Mouse (Mus musculus): ENCODE data around the gene S100a5. TPM values are rescaled to one million over a fixed set of nuclear protein-coding genes. Genes with fewer than 3 reads are reported as not detected.

S100a5 gene
- polyA plus RNA-seq, 1 experiment from 2014 or later: not detected

DNA sequence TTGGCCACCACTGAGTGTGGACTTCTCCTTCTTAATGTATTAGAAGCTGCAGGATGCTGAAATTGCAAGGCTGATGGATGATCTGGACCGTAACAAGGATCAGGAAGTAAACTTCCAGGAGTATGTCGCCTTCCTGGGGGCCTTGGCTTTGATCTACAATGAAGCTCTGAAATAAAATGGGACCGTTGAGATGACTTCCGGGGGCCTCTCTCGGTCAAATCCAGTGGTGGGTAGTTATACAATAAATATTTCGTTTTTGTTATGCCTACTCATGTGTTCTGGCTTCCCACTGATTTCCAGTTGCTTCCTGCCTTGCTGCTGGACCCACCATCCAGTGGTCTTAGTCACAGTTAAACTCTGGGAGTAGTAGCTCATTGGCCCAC lies 5.8 kb downstream of the S100a5 start:
- 79% methylated on average over 6 of the region's 6 CpGs for WGBS
- H3K9ac ChIP-seq: no peak overlapping the region
- H3K4me3 ChIP-seq (replicated peaks): peak overlapping the region; percentile 41; the same call in 1 of the 2 replicates

DNA sequence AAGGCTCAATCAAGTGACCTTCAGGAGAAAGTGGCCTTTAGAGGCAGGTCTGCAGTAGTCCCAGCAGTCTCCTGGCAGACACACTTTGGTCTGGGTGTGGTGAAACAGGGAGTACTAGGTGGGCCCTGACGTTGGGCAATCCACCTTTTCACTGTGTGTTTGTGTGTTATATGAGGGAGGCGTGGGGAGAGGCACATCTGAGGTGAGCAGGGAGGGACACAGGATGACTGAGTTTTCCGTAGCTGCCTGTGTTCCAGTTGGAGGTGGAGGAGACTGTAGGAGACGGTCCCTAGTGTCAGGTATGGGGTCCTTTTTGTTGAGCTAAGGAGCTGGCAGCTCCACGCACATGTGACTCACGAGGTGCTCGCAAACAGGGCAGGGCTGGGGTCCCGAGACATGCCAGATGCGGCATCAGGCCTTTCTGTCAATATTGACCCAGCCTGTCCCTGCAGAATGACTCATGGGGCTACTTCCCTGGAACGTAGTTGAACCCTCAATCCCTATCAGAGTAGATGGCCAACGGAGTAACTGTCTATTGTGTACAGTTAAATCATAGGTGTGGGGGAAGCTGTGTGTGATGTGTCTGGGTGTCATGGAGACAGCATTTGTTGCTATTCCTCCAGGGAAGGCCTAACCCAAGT lies 6.4 kb downstream of the S100a5 start:
- 79% methylated on average over 11 of the region's 11 CpGs for WGBS

More for the DNA sequence above, 5.8 kb downstream of the S100a5 start:
- Histone ChIP-seq H3K27ac (no peak overlapping the region), H3K4me2 (peak overlapping the region; percentile 70), H3K9me3 (replicated peaks) (no peaks in the 10 kb centered on the region), H3K36me3 (no peaks in the 10 kb centered on the region), H3K27me3 (no peaks in the 10 kb centered on the region), H3K4me1 (peaks cover 40% of the 10 kb centered on the region)
- ATAC-seq (replicated peaks; ENCODE audit: low FRiP score): no peak

GRCm38 (mm10) chr3:90615415-90615814 lies 7.1 kb downstream of the S100a5 start:
- no peak overlapping the region for H3K4me3 ChIP-seq (replicated peaks)
- H3K4me2 ChIP-seq: peak overlapping the region; percentile 20; the same call in 1 of the 2 replicates
- ATAC-seq (replicated peaks; ENCODE audit: low FRiP score): peak; percentile 65
- no peak overlapping the region for H3K9ac ChIP-seq
- no peaks in the 10 kb centered on the region for H3K36me3 ChIP-seq
- H3K27ac ChIP-seq: no peak overlapping the region
- peaks cover 40% of the 10 kb centered on the region for H3K4me1 ChIP-seq
- no peaks in the 10 kb centered on the region for H3K27me3 ChIP-seq
- WGBS: 9% methylated on average over 7 of the region's 7 CpGs
- H3K9me3 ChIP-seq (replicated peaks): no peaks in the 10 kb centered on the region

More for the DNA sequence above, 6.4 kb downstream of the S100a5 start:
- Histone ChIP-seq H3K4me1 (peaks cover 40% of the 10 kb centered on the region), H3K9me3 (replicated peaks) (no peaks in the 10 kb centered on the region), H3K4me2 (peak overlapping the region; percentile 20), H3K4me3 (replicated peaks) (no peak overlapping the region), H3K36me3 (no peaks in the 10 kb centered on the region), H3K9ac (no peak overlapping the region), H3K27ac (no peak overlapping the region), H3K27me3 (no peaks in the 10 kb centered on the region)
- ATAC-seq (replicated peaks; ENCODE audit: low FRiP score): no peak

DNA sequence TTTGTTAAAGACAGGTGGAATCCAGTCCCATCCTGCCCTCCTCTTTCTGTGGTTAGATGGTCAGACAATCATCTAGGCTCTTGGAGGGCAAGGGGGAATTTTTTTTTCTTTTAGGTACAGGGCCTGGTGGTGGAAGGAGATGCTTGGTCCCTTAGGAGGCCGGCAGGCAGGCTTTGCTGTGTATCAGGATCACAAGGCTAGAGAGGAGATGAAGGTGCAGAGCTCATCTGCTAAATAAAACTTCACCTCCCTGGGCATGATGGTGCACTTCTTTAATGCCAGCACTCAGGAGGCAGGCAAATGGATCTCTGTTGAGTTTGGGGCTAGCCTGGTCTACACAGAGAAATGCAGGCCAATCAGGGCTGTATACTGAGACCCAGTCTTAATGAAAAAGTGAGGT lies 7.6 kb downstream of the S100a5 start:
- 73% methylated on average over 1 of the region's 1 CpGs for WGBS
- no peak overlapping the region for H3K4me3 ChIP-seq (replicated peaks)
- ATAC-seq (replicated peaks; ENCODE audit: low FRiP score): no peak
- H3K27me3 ChIP-seq: no peaks in the 10 kb centered on the region
- 0 out of 2 replicates have a peak overlapping the region, but pooled peaks have one; percentile 20 for H3K4me2 ChIP-seq
- no peak overlapping the region for H3K27ac ChIP-seq
- no peak overlapping the region for H3K9ac ChIP-seq
- no peaks in the 10 kb centered on the region for H3K36me3 ChIP-seq
- H3K4me1 ChIP-seq: peaks cover 40% of the 10 kb centered on the region
- no peaks in the 10 kb centered on the region for H3K9me3 ChIP-seq (replicated peaks)

- Histone ChIP-seq H3K27ac (no peak overlapping the region), H3K9me3 (replicated peaks) (no peaks in the 10 kb centered on the region)
- WGBS: 6% methylated on average over 1 of the region's 1 CpGs
Measured at GRCm38 (mm10) chr3:90617586-90617985, 9.3 kb downstream of the S100a5 start.

GRCm38 (mm10) chr3:90621552-90621951 lies 13.2 kb downstream of the S100a5 start:
- WGBS: 53% methylated on average over 7 of the region's 7 CpGs
- no peak overlapping the region for H3K4me2 ChIP-seq
- no peak for ATAC-seq (replicated peaks; ENCODE audit: low FRiP score)

More at GRCm38 (mm10) chr3:90617586-90617985, 9.3 kb downstream of the S100a5 start:
- no peak overlapping the region for H3K9ac ChIP-seq
- peaks cover 30% of the 10 kb centered on the region for H3K4me1 ChIP-seq
- H3K36me3 ChIP-seq: no peaks in the 10 kb centered on the region
- no peak overlapping the region for H3K4me2 ChIP-seq
- H3K4me3 ChIP-seq (replicated peaks): no peak overlapping the region
- no peak for ATAC-seq (replicated peaks; ENCODE audit: low FRiP score)
- H3K27me3 ChIP-seq: no peaks in the 10 kb centered on the region

DNA sequence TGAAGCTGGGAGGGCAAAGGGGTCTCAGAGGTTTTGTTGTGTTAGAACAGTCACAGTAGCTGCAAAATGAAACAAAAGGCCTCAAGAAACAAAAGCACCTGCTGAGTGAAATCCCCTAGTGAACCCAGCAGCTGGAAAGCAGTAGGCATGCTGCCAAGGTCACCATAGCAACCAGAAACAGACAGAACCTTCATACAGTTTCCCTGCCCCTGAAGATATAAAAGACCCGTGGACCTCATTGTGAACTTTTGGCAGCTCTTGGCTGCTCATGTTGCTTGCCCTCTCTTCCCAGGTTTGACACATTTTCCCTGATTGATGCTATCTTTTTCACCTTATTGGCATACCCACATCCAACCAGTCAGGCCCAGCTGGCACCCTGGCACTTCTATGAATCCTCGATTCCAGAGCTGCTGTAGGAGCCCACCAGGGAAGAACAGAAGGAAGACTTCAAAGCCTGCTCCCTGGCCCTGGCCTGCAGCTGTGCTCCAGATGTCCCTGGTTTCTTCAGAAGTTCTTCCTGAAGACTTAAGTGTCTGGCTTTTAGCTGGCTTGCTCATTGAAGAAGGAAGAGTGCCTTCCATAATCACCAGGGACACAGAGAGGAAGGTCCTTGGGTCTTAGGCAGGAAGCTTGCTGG lies 15.2 kb downstream of the S100a5 start:
- Histone ChIP-seq H3K36me3 (no peaks in the 10 kb centered on the region), H3K4me1 (peaks cover 19% of the 10 kb centered on the region), H3K27ac (peak overlapping the region; percentile 3; the same call in 1 of the 2 replicates), H3K27me3 (no peaks in the 10 kb centered on the region), H3K9me3 (replicated peaks) (no peaks in the 10 kb centered on the region), H3K4me3 (replicated peaks) (no peak overlapping the region), H3K4me2 (no peak overlapping the region), H3K9ac (no peak overlapping the region)
- WGBS: 15% methylated on average over 2 of the region's 2 CpGs
- no peak for ATAC-seq (replicated peaks; ENCODE audit: low FRiP score)

More at GRCm38 (mm10) chr3:90621552-90621951, 13.2 kb downstream of the S100a5 start:
- Histone ChIP-seq H3K27me3 (no peaks in the 10 kb centered on the region), H3K27ac (no peak overlapping the region), H3K9me3 (replicated peaks) (no peaks in the 10 kb centered on the region), H3K4me3 (replicated peaks) (no peak overlapping the region), H3K36me3 (no peaks in the 10 kb centered on the region), H3K9ac (no peak overlapping the region), H3K4me1 (peaks cover 19% of the 10 kb centered on the region)

- Histone ChIP-seq H3K27me3 (no peaks in the 10 kb centered on the region), H3K9ac (no peak overlapping the region), H3K4me1 (peaks cover 19% of the 10 kb centered on the region), H3K4me2 (no peak overlapping the region), H3K9me3 (replicated peaks) (no peaks in the 10 kb centered on the region), H3K4me3 (replicated peaks) (no peak overlapping the region), H3K27ac (no peak overlapping the region), H3K36me3 (no peaks in the 10 kb centered on the region)
- peak; percentile 54; the same call in 1 of the 2 replicates for ATAC-seq (replicated peaks; ENCODE audit: low FRiP score)
- 59% methylated on average over 5 of the region's 5 CpGs for WGBS
Measured at GRCm38 (mm10) chr3:90625496-90625895, 17.2 kb downstream of the S100a5 start.

DNA sequence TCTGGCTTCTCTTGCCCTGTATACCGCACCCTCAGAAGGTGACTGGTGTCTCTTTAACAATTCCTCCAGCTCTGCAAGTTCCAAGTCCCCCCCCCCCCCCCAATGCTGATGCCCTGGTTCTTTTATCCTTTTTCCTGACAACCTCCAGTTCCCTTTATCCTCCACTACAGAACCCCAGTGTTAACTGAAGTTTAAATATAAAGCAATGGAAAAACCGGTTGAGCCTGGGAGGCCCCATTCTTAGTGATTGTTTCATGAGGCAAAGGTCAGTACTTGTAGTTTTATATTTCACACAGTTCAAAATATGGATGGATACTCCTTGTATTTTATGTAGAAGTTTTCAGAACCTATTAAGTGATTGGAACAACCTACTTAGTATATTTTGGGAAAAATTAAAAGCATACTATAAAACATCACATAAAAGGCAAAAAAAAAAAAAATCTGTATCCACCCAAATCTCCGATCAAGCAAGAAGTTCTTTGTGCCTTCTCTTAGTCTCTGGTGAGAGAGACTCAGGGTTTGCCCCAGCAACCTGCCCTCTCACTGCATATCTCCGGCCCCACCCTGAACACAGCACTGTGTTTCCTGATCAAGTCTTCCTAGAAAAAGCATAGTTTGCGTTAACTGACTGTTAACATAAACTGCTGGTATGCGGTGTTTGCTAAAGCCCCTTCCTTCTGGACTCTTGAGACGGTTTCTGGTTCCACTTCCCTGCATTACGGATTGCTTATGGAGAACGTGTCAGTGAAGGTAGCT lies 18.1 kb downstream of the S100a5 start:
- Histone ChIP-seq H3K4me1 (peaks cover 19% of the 10 kb centered on the region), H3K9me3 (replicated peaks) (no peaks in the 10 kb centered on the region), H3K4me2 (no peak overlapping the region), H3K9ac (no peak overlapping the region), H3K36me3 (no peaks in the 10 kb centered on the region), H3K27ac (0 out of 2 replicates have a peak overlapping the region, but pooled peaks have one; percentile 37), H3K27me3 (no peaks in the 10 kb centered on the region), H3K4me3 (replicated peaks) (no peak overlapping the region)
- ATAC-seq (replicated peaks; ENCODE audit: low FRiP score): no peak
- 72% methylated on average over 9 of the region's 9 CpGs for WGBS

DNA sequence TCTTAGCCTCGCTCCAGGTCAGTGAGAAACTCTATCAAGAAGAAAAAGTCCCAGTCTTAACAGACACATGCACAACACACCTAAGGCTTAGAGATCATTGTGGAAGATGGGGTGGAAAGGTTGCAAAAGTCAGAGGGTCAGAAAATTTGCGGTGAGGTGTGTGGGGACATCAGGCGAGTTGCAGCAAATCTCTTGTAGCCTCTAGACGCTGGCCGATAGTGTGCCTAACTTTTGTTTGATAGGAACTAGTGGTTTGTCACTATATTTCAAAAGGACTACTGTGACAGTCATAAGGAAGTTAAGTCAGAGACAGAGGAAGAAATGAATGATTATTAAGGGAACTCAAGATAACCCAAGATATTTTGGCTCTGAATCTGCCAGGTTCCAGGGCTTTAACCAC lies 19.0 kb downstream of the S100a5 start:
- Histone ChIP-seq H3K9ac (no peak overlapping the region), H3K27me3 (no peaks in the 10 kb centered on the region), H3K9me3 (replicated peaks) (no peaks in the 10 kb centered on the region), H3K36me3 (no peaks in the 10 kb centered on the region), H3K4me2 (no peak overlapping the region), H3K27ac (no peak overlapping the region), H3K4me3 (replicated peaks) (no peak overlapping the region), H3K4me1 (peaks cover 19% of the 10 kb centered on the region)
- ATAC-seq (replicated peaks; ENCODE audit: low FRiP score): no peak
- 89% methylated on average over 5 of the region's 5 CpGs for WGBS

- Histone ChIP-seq H3K9me3 (replicated peaks) (no peaks in the 10 kb centered on the region), H3K36me3 (no peaks in the 10 kb centered on the region), H3K9ac (no peak overlapping the region), H3K4me2 (no peak overlapping the region), H3K27me3 (no peaks in the 10 kb centered on the region), H3K4me3 (replicated peaks) (no peak overlapping the region), H3K27ac (no peak overlapping the region), H3K4me1 (peaks cover 19% of the 10 kb centered on the region)
- ATAC-seq (replicated peaks; ENCODE audit: low FRiP score): no peak; the same call in 1 of the 2 replicates
- WGBS: 60% methylated on average over 4 of the region's 4 CpGs
Measured at GRCm38 (mm10) chr3:90627807-90628206, 19.5 kb downstream of the S100a5 start.

GRCm38 (mm10) chr3:90629298-90629697 lies 21.0 kb downstream of the S100a5 start:
- H3K36me3 ChIP-seq: no peaks in the 10 kb centered on the region
- H3K4me3 ChIP-seq (replicated peaks): no peak overlapping the region
- ATAC-seq (replicated peaks; ENCODE audit: low FRiP score): no peak
- no peak overlapping the region for H3K27ac ChIP-seq
- H3K9me3 ChIP-seq (replicated peaks): no peaks in the 10 kb centered on the region
- no peaks in the 10 kb centered on the region for H3K27me3 ChIP-seq
- no peak overlapping the region for H3K9ac ChIP-seq
- H3K4me2 ChIP-seq: no peak overlapping the region
- 80% methylated on average over 2 of the region's 2 CpGs for WGBS
- peaks cover 6% of the 10 kb centered on the region; the same call in 1 of the 2 replicates for H3K4me1 ChIP-seq
